Mouse (Mus musculus) lung, postnatal 25 days (tissue): Measurements from ENCODE around the gene 9330182L06Rik.

Source experiments
- DNase-seq: peaks from one replicate; pipeline ENCODE4 v3.0.0; 2022; ENCODE audit warnings: low spot score

9330182L06Rik gene

DNA sequence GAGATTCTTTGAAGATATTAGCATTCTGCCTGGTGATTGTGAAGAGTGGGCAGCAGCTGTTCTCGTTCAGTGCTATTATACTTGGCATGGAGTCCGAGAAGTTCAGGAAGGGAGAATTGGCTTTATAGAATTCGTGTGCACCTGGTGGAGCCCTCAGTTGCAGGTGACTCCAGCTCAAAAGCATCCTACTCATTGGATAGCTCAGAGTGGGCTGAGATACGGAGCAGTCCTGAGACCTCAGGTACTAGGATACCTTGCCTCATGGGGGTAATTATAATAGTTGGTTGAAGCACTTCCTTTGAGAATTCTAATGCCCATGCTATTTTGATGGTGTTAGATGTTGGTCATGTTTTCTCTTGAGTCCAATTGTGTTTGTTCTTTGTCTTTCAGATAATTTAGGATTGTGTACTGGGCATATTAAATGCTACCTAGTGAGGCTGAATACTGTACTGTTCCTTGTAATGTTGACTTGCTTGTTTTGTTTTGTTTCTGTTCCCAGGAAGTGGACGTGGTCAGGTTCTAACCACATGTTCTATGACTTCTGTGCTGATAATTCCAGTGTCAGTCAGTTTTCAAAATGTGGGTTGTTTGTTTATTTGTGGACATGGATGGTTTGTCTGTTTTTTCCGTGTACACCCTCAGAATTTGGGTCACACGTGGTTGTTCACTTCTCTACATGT is 96.2 kb downstream of the 9330182L06Rik start:
- no peak for DNase-seq

DNA sequence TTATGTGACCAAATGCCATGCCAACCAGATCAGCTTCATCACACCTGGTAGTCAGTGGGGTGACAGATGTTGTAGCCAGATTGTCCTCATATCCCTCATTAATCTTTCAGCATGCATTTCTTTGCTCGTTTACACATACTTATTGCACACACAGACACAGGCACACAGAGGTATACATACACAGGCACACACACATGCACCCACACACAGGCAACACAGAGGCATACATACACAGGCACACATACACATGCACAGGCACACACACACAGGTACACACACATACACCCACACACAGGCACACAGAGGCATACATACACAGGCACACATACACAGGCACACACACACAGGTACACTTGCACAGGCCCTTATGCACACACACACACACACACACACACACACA is 99.0 kb downstream of the 9330182L06Rik start:
- no peak for DNase-seq

DNA sequence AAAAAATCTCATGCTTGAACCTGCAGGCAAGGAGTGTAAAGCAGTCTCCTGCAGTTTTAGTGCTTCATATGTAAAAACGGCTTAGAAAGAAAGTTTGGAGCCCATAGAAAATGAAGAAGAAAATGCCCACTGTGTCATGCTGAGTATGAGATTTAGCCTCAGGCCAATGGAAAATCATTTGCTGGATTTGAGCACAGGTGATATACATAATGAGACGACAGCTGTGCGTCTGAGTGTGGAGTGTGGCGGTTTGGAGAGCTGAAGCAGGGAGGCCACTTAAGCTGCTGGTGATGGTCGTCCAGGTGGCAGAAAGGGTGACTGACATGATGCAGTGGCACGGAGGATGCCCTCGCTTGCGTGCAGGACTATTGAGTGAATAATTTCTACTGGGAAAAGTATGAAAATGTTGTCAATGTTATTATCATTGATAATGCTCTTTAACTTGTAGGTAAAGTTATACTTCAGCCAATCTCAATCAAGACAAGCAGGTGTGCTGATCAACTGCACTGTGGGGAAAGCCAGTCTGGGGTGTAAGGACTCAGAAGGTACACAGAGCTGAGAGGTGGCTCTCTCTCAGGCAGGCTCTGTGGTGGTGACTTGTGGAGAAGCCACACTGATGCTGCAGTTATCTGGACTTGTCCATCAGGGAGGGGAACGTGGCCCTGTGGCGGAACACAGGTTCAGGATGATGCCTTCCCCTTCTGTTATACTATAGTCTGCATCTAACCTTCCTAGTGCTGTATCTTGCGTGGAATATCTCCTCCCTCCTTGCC is 102.2 kb downstream of the 9330182L06Rik start:
- no peak for DNase-seq

DNA sequence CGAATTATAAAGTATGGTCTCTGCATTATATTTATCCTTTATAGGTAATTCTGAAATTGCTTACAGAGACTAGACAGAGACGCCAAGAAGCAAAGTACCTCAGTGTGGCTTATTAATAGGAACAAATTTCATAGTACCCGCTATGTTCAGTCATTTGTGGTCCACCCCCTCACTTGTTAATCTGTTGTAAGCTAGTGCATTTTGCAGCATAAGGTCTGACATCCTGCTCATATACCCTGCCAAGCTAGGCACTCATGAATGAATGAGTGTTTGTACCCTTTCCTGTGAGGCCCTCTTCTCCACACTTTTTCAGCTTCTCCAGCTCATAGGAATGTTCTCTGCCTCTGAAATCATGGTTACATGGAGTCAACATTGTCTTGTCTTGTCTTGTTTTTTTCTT is 105.2 kb downstream of the 9330182L06Rik start:
- DNase-seq, result no peak

DNA sequence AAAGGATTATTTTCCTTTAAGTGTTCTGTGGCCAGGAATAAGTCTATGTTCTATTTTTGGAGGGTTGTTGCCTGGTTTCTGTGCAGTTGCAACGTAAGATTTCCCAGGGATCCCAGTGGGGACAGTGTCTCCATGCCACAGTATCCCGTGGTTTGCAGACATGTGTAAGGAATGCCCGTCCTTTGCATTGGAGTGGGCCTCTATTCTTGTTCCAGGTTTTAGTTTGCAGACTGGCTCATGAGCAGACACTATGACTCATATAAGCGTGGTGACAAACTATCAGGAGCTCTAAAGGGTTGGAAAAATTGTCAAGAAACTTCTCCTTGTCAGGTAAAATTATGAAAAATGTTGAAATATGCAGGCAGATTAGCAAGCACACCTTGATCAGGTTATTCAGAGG is 107.4 kb downstream of the 9330182L06Rik start:
- no peak for DNase-seq

DNA sequence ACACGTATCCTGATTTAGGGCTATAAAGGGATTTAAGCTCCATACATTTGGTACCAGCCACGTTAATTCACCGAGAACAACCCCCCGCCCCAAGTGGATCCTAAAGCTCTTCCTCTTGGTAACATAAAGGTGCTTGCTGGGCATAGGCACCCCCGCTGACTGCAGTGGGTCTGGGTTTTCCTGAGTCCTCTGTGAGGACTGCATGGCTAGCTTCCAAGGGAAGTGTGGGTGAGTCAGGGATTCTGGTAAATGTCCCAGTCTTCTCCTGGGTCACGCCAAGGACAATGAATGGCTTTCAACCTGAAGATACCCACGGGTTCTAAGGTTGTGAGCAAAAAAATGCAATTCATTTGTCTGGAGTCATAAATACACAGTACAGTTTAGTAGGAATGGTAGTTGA is 124.0 kb downstream of the 9330182L06Rik start:
- DNase-seq, result no peak

DNA sequence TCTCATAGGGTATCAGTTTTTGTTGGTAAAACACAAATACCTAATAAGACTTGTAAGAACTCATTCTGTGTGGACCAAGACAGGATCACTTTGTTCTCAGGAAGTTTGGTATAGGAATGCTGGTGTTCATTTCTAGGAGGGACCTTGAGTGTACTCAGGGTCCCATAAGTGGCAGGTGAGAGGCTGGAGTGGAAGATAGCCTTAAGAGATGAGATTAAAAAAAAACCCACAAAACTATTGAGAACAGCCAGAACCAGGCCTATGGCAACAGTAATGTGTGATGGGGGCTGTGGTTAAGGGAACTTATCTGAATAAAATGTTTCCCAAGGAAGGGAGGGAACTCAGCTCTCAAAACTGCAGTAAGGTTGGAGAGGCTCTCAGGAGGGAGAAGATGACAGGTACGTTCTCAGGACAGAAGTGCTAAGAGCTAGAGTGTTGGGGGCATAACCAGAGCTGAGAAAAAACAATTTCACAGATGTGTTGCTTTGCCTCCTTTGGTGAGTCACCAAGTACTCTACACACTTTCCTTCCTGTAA is 126.0 kb downstream of the 9330182L06Rik start:
- peak; percentile 31 for DNase-seq

DNA sequence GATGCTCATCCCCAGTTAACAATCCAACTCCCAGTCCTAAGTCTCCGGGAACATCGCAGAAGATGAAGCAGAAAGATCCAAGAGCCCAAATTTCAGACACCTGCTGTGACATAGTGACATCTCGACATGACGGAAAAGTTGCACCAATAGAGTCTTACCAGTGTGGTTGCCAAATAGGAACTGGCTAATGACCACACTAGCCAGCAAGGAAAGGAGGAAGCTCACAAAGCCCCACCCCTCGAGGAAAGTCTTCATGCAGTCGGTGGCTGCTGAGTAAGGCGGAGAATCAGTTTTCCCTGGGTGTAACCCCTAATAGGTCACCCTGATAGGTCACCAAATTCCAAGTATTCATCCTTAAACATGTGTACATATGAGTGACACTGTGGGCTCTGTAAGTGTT is 151.2 kb downstream of the 9330182L06Rik start:
- no peak for DNase-seq

DNA sequence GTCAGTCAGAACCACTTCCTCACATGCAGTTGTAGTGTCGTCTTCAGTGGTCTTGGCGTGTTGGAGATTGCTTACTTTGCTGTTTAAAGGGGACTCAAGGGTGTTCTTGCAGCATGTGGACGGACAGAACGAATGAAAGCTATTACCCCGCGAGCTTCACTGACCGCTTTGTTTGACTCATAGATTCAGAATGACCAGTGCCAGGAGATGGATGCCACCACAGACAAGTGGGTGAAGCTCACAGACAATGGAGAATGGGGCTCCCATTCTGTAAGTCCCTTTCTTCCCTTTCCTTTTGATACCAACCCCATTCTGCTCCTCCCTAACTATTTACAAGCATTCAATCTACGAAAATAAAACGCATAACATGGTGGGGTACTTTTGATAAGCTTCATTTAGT is 151.9 kb downstream of the 9330182L06Rik start:
- DNase-seq, result no peak

DNA sequence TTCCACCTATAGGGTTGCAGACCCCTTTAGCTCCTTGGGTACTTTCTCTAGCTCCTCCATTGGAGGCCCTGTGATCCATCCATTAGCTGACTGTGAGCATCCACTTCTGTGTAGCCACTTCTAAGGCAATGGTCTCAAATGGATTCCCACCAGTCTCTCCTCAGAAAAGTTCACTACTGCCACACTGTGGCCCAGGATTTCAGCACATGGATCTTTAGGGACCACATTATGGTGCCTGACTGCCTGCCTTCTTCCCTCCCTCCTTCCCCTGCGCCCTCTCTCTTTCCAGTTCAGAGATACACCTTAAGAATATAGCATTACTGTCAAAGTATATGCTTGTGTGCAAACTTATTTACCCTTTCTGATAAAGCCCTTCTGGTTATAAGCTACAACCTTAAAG is 154.0 kb downstream of the 9330182L06Rik start:
- no peak for DNase-seq

DNA sequence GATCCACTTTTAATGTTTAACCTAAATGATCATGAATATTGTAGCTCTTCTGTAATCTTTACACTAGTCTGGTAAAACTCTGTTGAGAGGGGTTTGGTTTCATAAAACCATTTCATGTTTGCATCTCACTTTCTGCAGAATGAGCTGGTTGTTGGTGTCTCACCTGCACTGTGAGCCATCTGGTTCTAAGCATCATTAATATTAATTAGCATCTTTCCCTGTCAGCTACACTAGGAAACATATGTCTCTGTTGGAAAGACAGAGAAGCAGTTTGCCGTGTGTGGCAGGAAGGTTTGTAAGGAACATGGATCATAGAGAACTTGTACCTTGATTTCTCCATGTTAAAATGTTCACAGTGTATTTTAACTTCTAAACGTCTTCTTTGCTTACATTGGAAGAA is 158.5 kb downstream of the 9330182L06Rik start:
- DNase-seq, result no peak

DNA sequence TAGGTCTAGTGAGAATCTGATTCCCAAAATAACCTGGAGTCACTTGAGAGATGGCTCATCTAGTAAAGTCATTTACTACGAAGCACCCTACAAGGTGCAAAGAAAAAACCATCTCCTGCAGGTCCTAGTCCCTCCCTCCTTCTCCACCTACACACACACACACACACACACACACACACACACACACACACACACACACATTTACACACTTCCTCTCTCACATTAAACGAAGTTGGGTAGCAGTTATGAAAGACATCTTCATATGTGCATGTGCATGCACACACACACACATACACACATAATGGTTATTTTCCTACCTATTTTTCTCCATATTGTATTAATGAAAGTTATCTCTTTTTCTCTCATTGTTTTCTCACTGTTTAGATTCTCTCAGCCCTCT is 161.2 kb downstream of the 9330182L06Rik start:
- DNase-seq, result no peak

DNA sequence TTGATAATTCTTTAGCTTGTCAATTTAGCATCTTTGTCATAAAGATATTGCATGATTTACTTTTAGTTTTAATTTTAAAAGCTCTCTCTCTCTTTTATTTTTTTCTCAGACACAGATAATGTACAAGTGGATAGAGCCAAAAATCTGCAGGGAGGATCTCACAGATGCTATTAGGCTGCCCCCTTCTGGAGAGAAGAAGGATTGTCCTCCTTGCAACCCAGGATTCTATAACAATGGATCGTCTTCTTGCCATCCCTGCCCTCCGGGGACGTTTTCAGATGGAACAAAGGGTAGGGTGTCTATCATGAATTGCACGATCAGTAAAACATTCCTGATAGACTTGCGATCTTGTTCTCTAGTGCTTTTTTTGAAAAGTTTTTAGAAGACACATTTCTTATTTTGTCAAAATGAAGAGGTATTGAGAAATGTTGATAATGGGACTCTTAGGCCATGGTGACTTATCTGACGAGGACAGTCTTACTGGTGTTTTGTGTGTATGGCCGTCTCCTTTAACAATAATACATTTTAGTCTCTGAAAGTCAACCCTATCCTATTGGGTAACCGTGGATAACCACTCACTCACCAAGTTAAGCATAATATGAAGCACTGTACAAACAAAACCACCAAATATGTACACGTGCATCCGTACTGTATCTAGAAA is 161.8 kb downstream of the 9330182L06Rik start:
- DNase-seq, result peak; percentile 8

DNA sequence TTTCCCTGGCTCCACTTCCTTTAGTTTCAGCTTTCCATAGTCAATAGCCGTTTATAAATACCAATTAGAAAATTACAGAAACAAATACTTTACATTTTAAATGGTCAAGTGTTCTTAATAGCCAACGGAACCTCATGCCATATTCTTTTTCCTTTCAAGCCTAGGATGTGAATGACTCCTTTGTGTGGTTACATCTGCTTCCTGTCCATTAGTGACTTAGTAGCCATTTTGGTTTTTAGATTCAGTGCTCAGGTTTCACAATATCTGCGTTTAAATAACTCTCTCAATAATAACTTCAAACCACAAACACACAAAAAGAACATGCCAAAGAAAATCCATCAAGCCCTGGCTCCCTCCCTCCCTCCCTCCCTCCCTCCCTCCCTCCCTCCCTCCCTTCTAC is 162.8 kb downstream of the 9330182L06Rik start:
- no peak for DNase-seq

DNA sequence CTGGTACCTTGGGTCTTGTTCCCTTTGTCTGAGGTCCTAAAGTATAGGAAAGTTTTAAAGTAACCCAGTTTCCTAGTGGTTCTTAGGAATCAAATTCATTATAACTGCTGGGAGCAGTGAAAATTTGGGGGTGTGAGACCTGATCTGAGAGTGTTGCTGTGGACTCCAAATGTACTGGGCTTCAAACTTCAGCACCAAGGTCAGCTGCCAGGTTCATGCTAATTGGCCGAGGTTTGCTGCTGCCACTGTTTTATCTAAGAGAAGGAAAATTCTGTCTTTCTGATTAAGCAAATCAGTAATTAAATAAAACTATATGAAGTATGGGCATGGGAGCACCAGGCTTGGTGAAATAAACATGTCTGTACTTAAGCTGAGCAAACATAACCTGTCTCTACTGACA is 180.2 kb downstream of the 9330182L06Rik start:
- no peak for DNase-seq

DNA sequence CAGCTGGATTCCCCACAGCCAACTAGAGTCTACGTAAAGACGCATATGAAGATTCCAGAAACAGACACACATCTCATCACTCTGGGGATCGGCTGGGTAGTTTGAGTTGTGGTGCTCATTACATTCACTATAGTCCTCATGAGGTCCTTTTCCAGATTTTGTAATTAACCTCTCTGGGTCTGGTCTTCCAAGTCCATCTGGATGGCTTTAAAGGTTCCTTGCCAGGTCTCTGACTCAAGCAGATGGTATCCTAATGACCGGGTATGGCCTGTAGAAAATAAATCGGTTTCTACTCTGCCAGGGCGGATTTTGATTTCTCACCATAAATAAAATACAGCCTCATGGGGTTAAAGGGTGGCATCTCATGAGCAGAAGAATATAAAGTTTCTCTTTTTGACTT is 183.0 kb downstream of the 9330182L06Rik start:
- DNase-seq, result no peak

DNA sequence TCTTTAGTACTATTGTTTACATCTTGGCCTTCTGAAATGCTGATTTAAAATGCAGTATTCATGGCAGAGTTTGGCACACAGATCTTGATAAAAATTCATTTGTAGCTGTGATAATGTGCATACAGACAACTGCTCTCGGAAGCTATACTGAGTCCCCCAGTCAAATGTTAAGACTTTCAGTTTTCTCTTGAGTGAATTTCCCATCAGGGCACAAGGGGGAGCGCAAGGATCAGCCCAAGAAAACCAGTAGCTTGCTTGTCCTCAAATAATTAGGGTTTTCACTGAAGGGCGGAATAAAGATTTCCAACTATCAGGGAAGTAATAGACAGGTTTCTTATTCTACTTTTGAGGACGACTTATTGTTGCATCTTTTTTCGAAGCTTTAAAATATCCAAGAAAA is 183.7 kb downstream of the 9330182L06Rik start:
- DNase-seq, result no peak

DNA sequence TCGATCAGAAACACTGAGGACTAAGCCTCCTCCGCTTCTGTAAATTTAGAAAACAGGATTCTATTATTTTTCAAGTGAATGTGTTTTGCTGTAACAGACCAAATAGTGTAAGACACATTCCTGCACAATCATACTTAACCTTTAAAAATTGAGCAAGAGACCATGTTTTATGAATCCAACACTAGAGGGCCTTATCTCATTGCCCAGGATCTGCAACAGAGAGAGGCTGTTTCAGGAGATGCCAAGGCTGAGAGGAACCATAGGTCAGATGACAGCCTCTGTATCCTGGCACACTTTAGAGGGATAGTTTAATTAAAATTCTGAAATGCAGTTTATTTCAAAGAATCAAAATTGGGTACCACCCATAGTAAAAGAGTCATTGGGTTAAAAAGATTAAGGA is 187.4 kb downstream of the 9330182L06Rik start:
- no peak for DNase-seq

DNA sequence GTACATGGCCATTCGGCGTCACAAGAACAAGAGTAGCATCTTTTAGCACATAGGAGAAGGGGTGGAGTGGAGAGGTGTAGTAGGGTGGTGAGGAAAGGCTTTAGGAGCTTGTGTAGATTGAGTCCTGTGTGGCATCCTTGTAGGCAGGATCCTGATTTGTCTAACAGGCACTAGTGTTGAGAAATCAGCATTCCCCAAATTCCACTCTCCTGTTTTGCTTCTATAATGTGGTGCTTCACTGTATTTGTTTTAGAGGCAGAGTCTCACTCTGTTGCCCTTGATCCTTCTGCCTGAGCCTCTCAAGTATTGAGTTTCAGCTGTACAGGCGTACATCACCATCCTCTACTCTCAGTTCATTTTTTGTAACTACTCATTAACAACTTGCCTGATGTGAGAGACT is 211.7 kb downstream of the 9330182L06Rik start:
- no peak for DNase-seq

DNA sequence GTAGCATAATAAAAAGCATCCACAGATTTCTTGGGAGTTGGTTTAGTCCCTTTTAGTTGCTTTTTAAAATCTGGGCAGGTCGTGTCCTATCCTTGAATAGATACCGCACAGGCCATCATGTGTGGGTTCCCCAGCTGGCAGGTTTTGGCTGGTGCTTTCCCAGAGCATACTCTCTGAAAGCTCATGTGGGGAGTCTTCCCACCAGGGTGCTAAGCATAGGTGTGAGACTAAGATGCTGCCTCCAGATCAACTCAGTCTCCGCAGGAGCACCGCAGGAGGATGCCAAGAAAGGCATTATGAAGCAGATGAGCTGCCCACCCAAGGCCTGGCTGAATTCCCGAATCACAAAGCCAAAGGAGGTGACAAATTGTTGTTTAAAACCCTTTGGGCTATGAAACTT is 229.5 kb downstream of the 9330182L06Rik start:
- no peak for DNase-seq

DNA sequence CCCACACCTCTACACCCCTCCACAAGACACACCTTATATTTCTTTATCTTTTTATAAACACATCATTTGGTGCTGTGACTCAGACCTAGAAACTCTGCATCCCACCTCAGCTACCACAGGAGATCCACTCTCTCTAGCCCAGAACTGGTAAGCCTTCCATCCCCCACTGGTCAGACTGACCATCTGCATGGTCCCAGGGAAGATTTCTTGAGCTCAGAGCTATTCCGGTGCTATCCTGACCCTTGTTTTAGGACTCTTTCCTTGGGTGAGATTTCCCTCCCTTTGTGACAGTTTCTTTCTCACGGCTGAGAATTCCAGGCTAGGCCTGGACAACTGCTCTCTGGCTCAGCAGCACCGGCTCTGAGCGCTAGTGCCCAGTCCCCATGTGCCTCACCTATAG is 231.3 kb downstream of the 9330182L06Rik start:
- DNase-seq, result no peak

DNA sequence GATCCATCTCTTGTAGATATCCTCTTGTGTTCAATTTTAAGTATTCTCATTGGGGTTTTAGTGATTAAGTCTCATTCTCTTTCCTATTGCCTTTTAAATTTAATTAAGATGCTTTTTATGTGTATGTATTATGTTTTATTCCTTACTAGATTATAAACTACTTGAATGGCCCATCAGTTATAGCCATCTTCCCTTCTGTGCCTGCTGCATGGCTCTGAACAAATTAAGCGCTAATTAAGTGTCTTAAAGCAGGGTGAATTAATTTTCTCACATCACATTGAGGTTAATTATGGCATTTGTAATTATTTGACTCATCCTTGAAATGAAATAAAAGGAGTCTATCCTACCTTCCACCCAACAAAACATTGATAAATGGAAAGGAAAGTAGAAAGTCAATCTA is 245.1 kb downstream of the 9330182L06Rik start:
- no peak for DNase-seq

DNA sequence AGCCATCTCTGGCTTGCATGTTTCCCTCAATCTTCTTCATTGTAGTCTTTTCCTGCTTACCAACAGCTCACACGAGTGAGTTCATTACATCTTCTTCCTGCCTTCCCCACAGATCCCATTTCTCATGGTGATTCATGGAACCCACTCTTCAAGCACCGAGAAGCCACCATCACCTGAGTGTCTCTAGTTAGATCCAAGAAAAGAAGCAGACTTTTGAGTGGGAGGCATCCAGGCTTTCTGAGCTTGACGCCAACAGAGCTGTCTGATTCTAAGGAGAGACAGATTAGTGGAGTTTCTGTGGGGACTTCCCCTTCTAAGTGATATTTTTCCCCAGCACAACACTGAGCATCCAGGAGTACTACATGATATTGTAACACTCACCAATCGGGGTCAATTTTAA is 259.6 kb downstream of the 9330182L06Rik start:
- DNase-seq, result no peak
